ENCODE assay signal across 10 mouse cellular contexts in the genomic region with DNA sequence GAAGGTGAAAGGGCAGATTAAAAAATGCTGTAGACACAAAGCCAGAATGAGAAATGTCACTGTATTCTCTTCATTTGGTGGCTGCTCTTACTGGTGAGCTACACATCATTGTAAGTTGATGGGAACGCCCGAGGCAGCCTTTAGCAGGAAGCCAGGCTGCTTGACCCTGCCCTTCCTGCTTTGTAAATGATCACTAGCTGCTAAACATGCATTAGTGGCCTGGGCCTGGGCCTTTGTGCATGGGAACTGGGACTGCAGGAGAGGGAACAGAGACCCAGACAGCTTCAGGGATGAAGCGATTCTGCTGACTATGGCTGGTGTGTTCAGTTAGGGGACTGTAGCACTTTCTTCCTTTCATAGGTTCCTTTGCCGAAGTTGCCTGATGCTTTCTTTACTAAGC. TPM values are rescaled to one million over a fixed set of nuclear protein-coding genes. Genes with fewer than 3 reads are reported as not detected.
A peak's percentile ranks its signal among the peaks of the same experiment; 100 is the strongest.
DNase-seq lines count a peak whose midpoint lies in the region; ATAC-seq and TF ChIP-seq lines count a peak whose summit lies in the region.
"Had no signal": no experiment of that assay in that cellular context is flagged by ENCODE, and none has a peak within 500 bp of the region (broad histone marks: within the 10 kb centered on the region; RNA-seq: fewer than 3 reads in every experiment).

No protein-coding gene starts in this region.

- no peaks in the 10 kb centered on the region for H3K27me3 ChIP-seq in intestine, embryonic 16.5 days (replicated peaks; ENCODE audit: control insufficient read depth, insufficient read depth, low read length)
- no peaks in the 10 kb centered on the region for H3K27me3 ChIP-seq in liver, postnatal 0 days (ENCODE audit: insufficient read depth, low read length)
- H3K27me3 ChIP-seq in neural tube, embryonic 13.5 days = no peaks in the 10 kb centered on the region
- no peaks in the 10 kb centered on the region for H3K27me3 ChIP-seq in thymus, adult 2 months (ENCODE audit: control insufficient read depth, insufficient read depth, low read length)
- H3K27me3 ChIP-seq: Patski had no signal

- intact Hi-C loops in left cerebral cortex, adult 2 months (cut with DNase I) = no loop called here

- no peak for TF ChIP-seq EP300 in liver, postnatal 0 days (IDR thresholded peaks at IDR 0.05; ENCODE audit: low read depth)

- no peak for TF ChIP-seq POLR2A in thymus, adult 2 months (IDR thresholded peaks at IDR 0.05; ENCODE audit: control insufficient read depth, extremely low read depth, insufficient read depth, low read length, poor library complexity)

- peaks cover 20% of the 10 kb centered on the region for H3K4me1 ChIP-seq in intestine, embryonic 16.5 days (ENCODE audit: control insufficient read depth, insufficient read depth, low read length)
- peaks cover 8% of the 10 kb centered on the region for H3K4me1 ChIP-seq in liver, postnatal 0 days (ENCODE audit: insufficient read depth)
- peaks cover 49% of the 10 kb centered on the region for H3K4me1 ChIP-seq in neural tube, embryonic 13.5 days (replicated peaks)
- 0 out of 2 replicates have a peak, but pooled peaks cover 4% of the 10 kb centered on the region for H3K4me1 ChIP-seq in thymus, adult 2 months (replicated peaks; ENCODE audit: control insufficient read depth, insufficient read depth, low read length)

- no peaks in the 10 kb centered on the region; the same call in 1 of the 2 replicates for H3K36me3 ChIP-seq in intestine, embryonic 16.5 days (ENCODE audit: control insufficient read depth, insufficient read depth, low read length)
- no peaks in the 10 kb centered on the region for H3K36me3 ChIP-seq in liver, postnatal 0 days (replicated peaks; ENCODE audit: insufficient read depth, low read length)
- 0 out of 2 replicates have a peak, but pooled peaks cover 4% of the 10 kb centered on the region for H3K36me3 ChIP-seq in neural tube, embryonic 13.5 days
- H3K36me3 ChIP-seq in thymus, adult 2 months (ENCODE audit: control insufficient read depth, insufficient read depth, low read length) = no peaks in the 10 kb centered on the region

- DNase-seq in left cerebral cortex, adult 2 months (ENCODE audit: extremely low spot score in 1 of 2, low spot score in 2 of 2) = no peak
- DNase-seq in left cerebral cortex, adult 18-20 months (ENCODE audit: low spot score in 2 of 2) = no peak
- peak; percentile 16 for DNase-seq in gastrocnemius, postnatal 25 days
- DNase-seq in liver, postnatal 0 days = no peak
- DNase-seq in frontal cortex, postnatal 14 days (ENCODE audit: low spot score in 2 of 2) = no peak
- DNase-seq in thymus, adult 2 months = no peak

- H3K9me3 ChIP-seq in intestine, embryonic 16.5 days (ENCODE audit: control insufficient read depth, low read length) = no peaks in the 10 kb centered on the region
- no peaks in the 10 kb centered on the region for H3K9me3 ChIP-seq in liver, postnatal 0 days (ENCODE audit: low read length)
- no peaks in the 10 kb centered on the region for H3K9me3 ChIP-seq in neural tube, embryonic 13.5 days

- no peak for TF ChIP-seq CTCF in left cerebral cortex, adult 2 months (IDR thresholded peaks at IDR 0.05)
- no peak for TF ChIP-seq CTCF in liver, postnatal 0 days (IDR thresholded peaks at IDR 0.05; ENCODE audit: low read depth)
- TF ChIP-seq CTCF in thymus, adult 2 months (IDR thresholded peaks at IDR 0.05; ENCODE audit: borderline replicate concordance, control insufficient read depth, extremely low read depth, insufficient read depth, low read length, poor library complexity) = no peak

- WGBS in intestine, embryonic 16.5 days = 25% methylated on average over 4 of the region's 4 CpGs
- 40% methylated on average over 4 of the region's 4 CpGs for WGBS in liver, postnatal 0 days (ENCODE audit: insufficient replicate concordance)
- WGBS in neural tube, embryonic 13.5 days = 13% methylated on average over 4 of the region's 4 CpGs
- WGBS in thymus, adult 2 months = 80% methylated on average over 4 of the region's 4 CpGs

- H3K4me2 ChIP-seq in intestine, embryonic 16.5 days (ENCODE audit: low read depth, low read length) = no peak overlapping the region
- no peak overlapping the region for H3K4me2 ChIP-seq in liver, postnatal 0 days (ENCODE audit: low read depth, low read length)
- H3K4me2 ChIP-seq in neural tube, embryonic 13.5 days = peak overlapping the region; percentile 24; the same call in 1 of the 2 replicates

- no peak overlapping the region for H3K9ac ChIP-seq in intestine, embryonic 16.5 days (ENCODE audit: low read depth, low read length)
- no peak overlapping the region for H3K9ac ChIP-seq in liver, postnatal 0 days (replicated peaks)
- peak overlapping the region; percentile 31; the same call in 1 of the 2 replicates for H3K9ac ChIP-seq in neural tube, embryonic 13.5 days
- H3K9ac ChIP-seq: liver, embryonic 14.5 days had no signal

- peak overlapping the region; percentile 70 for H3K27ac ChIP-seq in left cerebral cortex, adult 2 months
- peak overlapping the region; percentile 88 for H3K27ac ChIP-seq in intestine, embryonic 16.5 days (ENCODE audit: low read length)
- peak overlapping the region; percentile 44; the same call in 1 of the 2 replicates for H3K27ac ChIP-seq in liver, postnatal 0 days (ENCODE audit: low read depth)
- H3K27ac ChIP-seq in neural tube, embryonic 13.5 days (replicated peaks) = peak overlapping the region; percentile 84
- no peak overlapping the region for H3K27ac ChIP-seq in thymus, adult 2 months (ENCODE audit: control insufficient read depth, insufficient read depth, low read length)
- H3K27ac ChIP-seq: liver, embryonic 14.5 days had no signal

- H3K4me3 ChIP-seq in left cerebral cortex, adult 2 months = no peak overlapping the region
- no peak overlapping the region for H3K4me3 ChIP-seq in intestine, embryonic 16.5 days (ENCODE audit: low read length)
- no peak overlapping the region for H3K4me3 ChIP-seq in liver, postnatal 0 days (ENCODE audit: low read depth, low read length)
- no peak overlapping the region for H3K4me3 ChIP-seq in neural tube, embryonic 13.5 days
- no peak overlapping the region for H3K4me3 ChIP-seq in thymus, adult 2 months (ENCODE audit: control insufficient read depth, insufficient read depth, low read length)

- peak; percentile 68 for ATAC-seq in intestine, embryonic 16.5 days
- no peak for ATAC-seq in liver, postnatal 0 days
- ATAC-seq in neural tube, embryonic 13.5 days (ENCODE audit: low read depth) = peak; percentile 45
- ATAC-seq: Patski had no signal

RNA-seq across cellular contexts. Expression of a gene that starts 35.6 kb away (rescaled TPM):
- total RNA-seq in left cerebral cortex, adult 2 months (2021) = 100 to 1,000 TPM; 164 to 172 TPM
- total RNA-seq in left cerebral cortex, adult 18-20 months (2021) = 100 to 1,000 TPM; 156 to 160 TPM
- total RNA-seq in gastrocnemius, postnatal 25 days (2021) = 10 to 100 TPM; 11.6 to 11.8 TPM
- polyA plus RNA-seq in intestine, embryonic 16.5 days (2015; fragmentation: Nextera tagmentation; extraction: Ambion mirVana) = 26.2 and 26.7 TPM in 2 replicates
- 4.9 and 5.3 TPM in 2 replicates for polyA plus RNA-seq in liver, postnatal 0 days (2015; fragmentation: Nextera tagmentation; extraction: Ambion mirVana)
- 83.3 and 88.9 TPM in 2 replicates for polyA plus RNA-seq in neural tube, embryonic 13.5 days (2015; fragmentation: Nextera tagmentation; extraction: Ambion mirVana)
- polyA plus RNA-seq in thymus, adult 2 months (2012; rRNA removed) = 7.7 and 8.1 TPM in 2 replicates
